Mouse (Mus musculus): Measurements from ENCODE around the gene Gm20388.

Gene Gm20388

DNA sequence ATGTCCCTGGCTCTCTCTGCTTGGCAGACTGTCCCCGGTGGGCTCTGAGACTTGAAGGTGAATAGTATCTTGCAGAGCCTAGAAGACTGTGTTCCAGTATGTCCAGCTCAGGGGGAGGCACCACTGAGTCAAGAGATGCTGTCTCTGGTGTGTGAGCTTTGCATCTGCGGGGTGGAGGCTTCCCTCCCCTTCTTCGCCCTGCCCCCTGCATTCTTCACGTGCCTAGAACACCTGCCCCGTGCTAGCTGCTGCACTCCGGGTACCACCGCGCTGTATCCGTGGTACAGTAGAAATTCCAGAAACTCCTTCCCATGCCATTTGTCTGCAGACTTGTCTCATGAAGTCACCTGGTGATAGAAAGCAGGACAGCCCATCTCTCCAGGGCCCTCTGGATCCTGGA is 2163.3 kb downstream of the Gm20388 start:
- no peak for DNase-seq (ENCODE audit: extremely low spot score)

- DNase-seq (ENCODE audit: extremely low spot score) = no peak
These were observed 2163.8 kb downstream of the Gm20388 start for GRCm38 (mm10) chr8:122074442-122074841.

DNA sequence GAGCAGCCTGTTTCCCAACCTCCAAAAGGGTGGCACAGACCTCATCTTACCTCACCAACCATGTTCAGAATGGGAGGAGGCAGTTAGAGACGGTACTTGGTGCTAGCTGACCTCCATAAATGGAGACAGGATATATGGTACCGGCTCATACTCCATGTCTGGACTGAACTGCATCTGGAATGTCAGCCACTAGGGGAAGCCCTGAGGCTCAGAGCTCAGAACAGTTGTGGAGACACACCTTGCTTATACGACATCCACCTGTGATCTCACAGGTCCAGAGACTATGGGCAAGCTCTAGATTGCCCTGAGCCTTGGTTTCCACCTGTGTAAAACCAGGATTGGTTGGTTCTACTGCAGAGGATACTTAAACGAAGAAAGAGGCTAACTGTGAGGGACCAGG is 2164.3 kb downstream of the Gm20388 start:
- no peak for DNase-seq (ENCODE audit: extremely low spot score)

GRCm38 (mm10) chr8:122076183-122076842 is 2165.7 kb downstream of the Gm20388 start:
- DNase-seq (ENCODE audit: extremely low spot score) = peak; percentile 19

GRCm38 (mm10) chr8:122078321-122078720 is 2167.7 kb downstream of the Gm20388 start:
- DNase-seq (ENCODE audit: extremely low spot score) = no peak

DNA sequence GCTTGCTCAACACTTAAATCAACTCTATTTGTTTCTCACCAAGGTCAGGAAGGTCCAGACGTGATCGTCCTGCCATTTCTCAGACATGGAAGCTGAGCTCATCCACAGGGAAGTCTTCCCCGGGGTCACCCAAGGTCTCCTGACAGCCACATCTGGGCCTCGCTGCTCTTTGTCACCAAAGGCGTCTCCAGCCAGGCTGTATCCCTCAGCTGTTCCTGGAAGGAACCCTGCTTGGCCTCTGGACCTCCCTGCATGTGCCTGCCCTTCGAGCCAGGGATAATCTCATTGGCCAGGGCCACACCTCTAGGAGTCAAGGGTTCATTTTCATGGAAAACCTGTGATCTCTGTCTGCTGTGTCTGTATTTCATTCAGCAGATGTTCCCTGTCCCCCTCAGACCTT is 2168.5 kb downstream of the Gm20388 start:
- no peak for DNase-seq (ENCODE audit: extremely low spot score)

DNA sequence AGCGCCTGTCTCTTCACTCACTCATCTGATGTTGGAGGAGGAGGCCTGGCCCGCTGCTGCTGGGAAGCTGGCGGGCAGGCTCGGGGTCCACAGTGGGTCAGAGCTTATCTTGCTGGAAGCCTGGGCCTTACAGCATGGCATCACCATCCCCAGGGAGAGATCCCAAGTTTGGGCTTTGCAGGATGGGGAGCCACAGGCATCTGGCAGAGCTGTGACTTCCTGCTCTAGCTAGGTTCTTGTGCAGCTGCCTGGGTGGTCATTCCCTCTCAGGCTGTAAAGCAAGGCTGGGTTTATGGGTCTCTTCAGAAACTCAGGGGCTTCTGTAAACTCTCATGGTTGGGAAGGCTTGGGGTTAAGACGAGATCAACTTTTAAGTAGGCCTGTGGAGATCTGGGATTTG is 2169.7 kb downstream of the Gm20388 start:
- DNase-seq (ENCODE audit: extremely low spot score) = no peak

GRCm38 (mm10) chr8:122083401-122083800 is 2172.8 kb downstream of the Gm20388 start:
- no peak for DNase-seq (ENCODE audit: extremely low spot score)

DNA sequence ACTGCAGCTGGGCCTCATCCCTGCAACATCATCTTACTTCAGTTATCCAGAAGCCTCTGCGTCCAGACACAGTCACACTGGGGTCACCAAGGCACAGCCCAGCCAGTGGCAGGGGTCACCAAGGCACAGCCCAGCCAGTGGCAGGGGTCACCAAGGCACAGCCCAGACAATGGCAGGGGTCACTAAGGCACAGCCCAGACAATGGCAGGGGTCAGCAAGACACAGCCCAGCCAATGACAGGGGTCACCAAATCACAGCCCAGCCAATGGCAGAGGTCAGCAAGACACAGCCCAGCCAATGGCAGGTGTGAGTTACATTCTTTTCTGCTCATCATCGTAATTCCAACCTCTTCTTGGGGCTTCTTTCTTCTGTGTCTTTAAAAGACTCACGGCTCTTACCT is 2173.5 kb downstream of the Gm20388 start:
- DNase-seq (ENCODE audit: extremely low spot score) = peak; percentile 65

DNA sequence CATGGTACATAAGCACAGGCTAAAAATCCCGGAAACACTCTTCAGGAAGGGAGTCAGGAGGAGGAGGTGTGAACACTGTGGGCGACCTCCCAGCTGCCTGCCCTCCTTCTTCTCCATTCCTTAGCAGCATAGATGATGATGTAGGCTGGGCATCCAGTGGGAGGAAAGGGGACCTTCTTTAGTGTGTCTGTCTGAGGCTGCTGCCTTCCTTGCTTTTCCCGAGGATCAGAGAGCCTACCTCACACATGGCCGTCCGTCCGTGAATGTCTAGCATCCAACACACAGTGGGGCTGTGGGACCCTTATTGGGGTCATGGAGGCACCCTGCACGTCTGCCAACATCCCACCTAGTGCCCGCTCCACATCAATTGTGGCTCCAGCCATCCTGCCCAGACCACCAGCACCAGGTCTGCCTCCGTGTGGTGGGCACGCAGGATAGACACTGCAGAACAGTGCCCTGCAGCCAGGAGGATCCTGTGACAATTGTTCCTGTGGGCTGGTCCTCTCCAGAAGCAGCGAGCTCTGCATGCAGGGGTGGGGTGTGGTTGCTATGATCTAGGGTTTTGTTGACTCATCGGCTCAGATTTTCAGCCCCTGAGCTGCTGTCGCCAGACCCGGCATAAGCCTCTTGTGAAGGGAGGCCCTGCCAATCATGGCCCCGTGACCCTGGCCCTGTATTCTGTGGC is 2174.2 kb downstream of the Gm20388 start:
- DNase-seq (ENCODE audit: extremely low spot score) = no peak

- DNase-seq (ENCODE audit: extremely low spot score) = no peak
These were observed 2175.4 kb downstream of the Gm20388 start for GRCm38 (mm10) chr8:122086064-122086463.

DNA sequence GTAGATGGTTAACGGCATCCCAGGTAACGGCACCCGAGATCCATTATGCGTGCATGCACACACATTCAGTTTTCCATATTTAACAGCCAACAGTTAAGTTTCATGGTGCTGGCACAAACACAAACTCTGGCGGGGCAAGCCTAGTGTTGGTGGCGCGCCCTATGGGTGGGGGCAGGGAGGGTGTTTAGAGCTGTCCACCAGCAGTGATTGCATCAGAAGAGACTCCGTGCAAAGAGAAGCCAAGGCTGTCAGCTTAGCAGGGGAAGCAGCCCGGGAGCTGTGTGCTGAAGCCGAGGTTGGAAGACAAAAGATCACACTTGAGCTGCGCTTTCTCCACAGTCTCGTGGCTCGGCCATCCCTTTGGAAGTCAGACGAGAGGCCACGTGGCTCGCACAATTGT is 2178.0 kb downstream of the Gm20388 start:
- DNase-seq (ENCODE audit: extremely low spot score) = no peak

GRCm38 (mm10) chr8:122089186-122089700 is 2178.6 kb downstream of the Gm20388 start:
- DNase-seq (ENCODE audit: extremely low spot score) = no peak

- DNase-seq (ENCODE audit: extremely low spot score) = no peak
These were observed 2181.8 kb downstream of the Gm20388 start for GRCm38 (mm10) chr8:122092476-122092875.

DNA sequence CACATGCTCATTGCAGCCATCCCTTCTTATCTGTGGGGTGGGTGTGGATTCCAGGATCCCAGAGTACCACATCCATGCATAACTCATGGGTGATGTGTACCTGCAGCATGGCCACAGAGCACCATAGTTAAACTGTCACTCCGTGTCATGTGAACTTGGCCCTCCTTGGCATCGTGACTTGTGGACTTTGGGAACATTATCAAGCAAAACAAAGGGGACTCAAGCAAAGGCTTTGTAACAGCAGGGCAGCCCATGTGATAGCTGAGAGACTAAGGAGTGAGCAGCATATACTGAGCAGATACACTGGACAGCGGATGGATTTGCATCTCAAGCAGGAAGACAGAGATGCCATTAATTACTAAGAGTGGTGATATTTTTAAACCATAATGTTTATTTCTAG is 2188.1 kb downstream of the Gm20388 start:
- DNase-seq (ENCODE audit: extremely low spot score) = no peak

DNA sequence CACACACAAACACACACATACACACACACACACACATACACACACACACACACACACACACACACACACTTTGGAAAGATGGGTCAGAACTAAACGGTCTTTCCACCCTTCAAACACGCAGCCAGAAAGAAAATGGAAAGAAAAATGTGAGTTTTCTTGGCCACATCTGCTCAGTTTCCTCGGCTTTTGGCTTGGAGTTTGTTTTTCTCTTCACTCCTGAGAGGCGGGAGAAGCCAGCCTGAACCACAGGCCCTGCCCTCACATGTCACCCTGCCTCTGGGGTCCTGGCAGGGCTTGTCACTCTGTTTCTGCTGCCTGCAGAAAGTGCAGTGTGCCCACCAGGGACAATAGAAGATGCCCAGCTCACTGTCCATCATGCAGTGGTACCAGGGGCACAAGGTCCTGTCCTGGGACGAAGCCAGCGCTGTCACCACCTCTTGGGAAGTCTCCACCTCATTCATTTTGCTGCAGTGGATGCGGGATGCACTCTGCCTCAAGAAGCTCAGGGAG is 2189.1 kb downstream of the Gm20388 start:
- DNase-seq (ENCODE audit: extremely low spot score) = no peak

DNA sequence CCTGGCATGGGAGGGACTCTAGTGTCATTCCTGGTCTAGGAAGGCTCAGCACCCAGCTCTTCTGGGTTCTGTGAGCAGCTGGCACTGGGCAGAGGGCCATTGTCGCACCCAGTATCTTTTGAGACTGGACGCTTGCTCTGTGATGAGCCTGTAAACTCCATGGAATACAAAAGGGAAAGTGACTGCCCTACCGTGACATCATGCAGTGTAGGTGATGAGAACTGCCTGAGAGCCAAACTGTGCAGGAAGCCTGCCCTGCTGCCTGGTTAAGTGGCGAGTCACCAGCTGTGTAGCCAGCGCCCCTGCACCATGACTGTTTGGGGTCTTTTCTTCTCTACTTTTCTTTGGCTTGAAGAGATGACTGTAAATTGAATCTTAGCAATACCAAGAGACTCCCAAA is 2191.2 kb downstream of the Gm20388 start:
- DNase-seq (ENCODE audit: extremely low spot score) = no peak

- DNase-seq (ENCODE audit: extremely low spot score) = peak; percentile 57
These were observed 2191.6 kb downstream of the Gm20388 start for GRCm38 (mm10) chr8:122102286-122102685.

- DNase-seq (ENCODE audit: extremely low spot score) = no peak
These were observed 2192.6 kb downstream of the Gm20388 start for GRCm38 (mm10) chr8:122103241-122103640.

DNA sequence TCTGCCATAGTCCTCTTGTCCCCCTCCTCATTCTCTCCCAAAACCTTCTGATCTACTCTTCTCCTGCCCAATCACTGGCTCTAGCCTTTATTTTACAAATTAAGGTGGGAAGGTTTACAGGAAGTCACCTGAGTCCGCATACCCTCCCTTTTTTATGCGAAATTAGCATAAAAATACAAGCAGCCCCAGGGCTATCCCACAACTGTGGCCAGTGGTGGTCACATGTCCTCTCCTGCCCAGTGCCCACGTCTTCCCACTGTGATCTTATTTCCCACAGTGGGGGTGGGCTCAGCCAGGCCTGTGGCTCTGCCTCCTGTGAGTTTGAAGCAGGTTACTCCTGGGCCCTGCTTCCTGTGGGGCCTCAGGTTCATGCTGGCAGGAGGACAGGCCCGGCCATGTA is 2194.0 kb downstream of the Gm20388 start:
- DNase-seq (ENCODE audit: extremely low spot score) = no peak

GRCm38 (mm10) chr8:122106270-122106669 is 2195.6 kb downstream of the Gm20388 start:
- peak; percentile 14 for DNase-seq (ENCODE audit: extremely low spot score)

- DNase-seq (ENCODE audit: extremely low spot score) = no peak
These were observed 2199.7 kb downstream of the Gm20388 start for GRCm38 (mm10) chr8:122110240-122110866.

DNA sequence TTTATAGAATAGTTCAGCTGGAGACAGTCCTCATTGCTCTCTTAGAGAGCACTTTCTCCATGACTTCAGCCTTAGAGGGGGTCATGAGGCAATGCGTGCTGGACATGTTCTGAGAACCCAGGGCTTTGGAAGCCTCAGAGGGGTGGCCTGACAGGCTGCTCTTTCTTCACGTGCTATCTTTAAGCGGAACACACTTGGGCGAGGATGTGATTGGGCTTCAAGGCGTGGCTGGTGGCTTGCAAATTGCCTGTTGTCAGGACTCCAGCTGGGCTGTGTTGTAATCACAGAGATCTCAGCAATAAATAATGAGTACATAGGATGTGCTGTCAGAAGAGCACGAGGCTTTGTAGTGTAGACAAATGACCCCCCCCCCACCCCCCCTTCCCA is 2200.2 kb downstream of the Gm20388 start:
- no peak for DNase-seq (ENCODE audit: extremely low spot score)

Measured in embryo, embryonic 9.5 days (tissue).